Mouse (Mus musculus): ENCODE data around the gene Gm45837.
"Not testable (repeated sequence)": the region's sequence is repeated elsewhere in the genome, so short reads cannot be mapped to it uniquely, and the experiment has no call there.

The Gm45837 gene

GRCm38 (mm10) chr7:101555473-101555872 is 144.8 kb downstream of the Gm45837 start:
- not testable (repeated sequence) for DNase-seq

GRCm38 (mm10) chr7:101557391-101557790 is 146.7 kb downstream of the Gm45837 start:
- no peak for DNase-seq

GRCm38 (mm10) chr7:101559393-101559792 is 148.7 kb downstream of the Gm45837 start:
- not testable (repeated sequence) for DNase-seq

All from cerebellum, postnatal 14 days (tissue).